Mouse (Mus musculus) adrenal gland, postnatal 14 days (tissue): ENCODE measurements around the gene Cacna1a. TPM values are rescaled to one million over a fixed set of nuclear protein-coding genes. Genes with fewer than 3 reads are reported as not detected.
"Not testable (repeated sequence)": the region's sequence is repeated elsewhere in the genome, so short reads cannot be mapped to it uniquely, and the experiment has no call there.

Experiments
- DNase-seq: peaks from one replicate; pipeline ENCODE4 v3.0.0; 2021; ENCODE audit warnings: mixed read lengths
- total RNA-seq: library from RNA; stranded (reverse); gene quantifications from 2 replicates; pipeline ENCODE4 v1.2.3, GENCODE M21; 2021

Gene Cacna1a
- total RNA-seq, 1 experiment from 2014 or later: 4.5 TPM

DNA sequence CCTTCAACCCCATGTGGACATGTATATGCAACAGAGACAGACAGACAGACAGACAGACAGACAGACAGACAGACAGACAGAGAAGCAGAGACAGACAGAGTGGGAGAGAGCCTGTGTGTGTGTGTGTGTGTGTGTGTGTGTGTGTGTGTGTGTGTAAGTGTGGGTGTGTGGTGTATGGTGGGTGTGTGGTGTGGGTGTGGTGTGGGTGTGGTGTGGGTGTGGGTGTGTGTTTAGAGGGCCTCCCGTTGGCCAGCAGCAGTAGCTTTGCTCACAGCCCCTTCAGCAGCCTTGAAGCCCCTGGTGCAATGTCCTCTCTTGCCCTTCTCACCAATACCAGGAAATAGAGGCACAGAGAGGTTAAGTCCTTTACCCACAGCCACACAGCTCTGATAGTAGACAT is 204.9 kb downstream of the Cacna1a start:
- DNase-seq: no peak

DNA sequence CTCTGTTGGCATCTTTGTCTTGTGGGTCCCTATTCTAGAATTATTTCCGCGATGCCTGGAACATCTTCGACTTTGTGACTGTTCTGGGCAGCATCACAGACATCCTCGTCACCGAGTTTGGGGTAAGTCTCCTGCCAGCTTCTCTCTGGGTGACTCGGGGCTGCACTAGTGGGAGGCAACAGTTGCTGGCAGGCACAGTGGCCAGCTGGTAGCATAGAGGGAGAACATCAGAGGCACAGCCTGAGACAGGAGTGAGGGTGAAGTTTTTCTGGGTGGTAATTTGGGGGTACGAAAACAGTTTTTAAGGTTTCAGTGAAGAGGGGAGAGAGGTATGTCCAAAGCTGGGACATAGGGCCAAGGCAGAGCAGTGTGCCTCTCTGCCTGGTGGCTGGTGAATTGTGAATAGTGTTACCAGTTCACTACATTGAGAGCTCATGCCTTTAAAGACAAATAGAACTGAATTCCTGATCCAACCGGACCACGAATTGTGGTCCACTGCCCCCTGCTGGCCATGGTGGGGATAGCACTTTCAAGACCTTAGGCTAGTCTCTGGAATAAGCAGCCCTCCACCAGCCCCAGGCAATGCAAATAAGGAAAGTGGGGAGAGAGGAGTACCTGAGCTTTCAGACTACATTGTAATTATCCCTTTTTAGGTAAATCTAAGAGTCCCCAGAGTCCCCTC is 206.0 kb downstream of the Cacna1a start:
- peak; percentile 89 for DNase-seq

DNA sequence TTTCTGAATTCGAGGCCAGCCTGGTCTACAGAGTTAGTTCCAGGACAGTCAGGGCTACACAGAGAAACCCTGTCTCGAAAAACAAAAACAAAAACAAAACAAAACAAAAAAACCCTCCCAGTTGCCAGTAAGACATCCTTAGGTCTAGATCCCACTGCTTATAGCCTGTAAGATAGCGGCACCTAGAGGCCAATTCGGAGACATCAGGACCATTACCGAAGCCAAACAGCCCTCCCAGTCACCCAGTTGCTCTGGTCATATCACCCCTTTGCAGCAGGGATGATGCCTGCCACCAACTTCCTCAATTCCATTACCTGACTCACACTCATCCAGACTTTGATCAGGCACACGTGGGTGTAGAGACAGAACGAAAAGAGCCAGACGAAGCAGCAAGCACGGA is 207.4 kb downstream of the Cacna1a start:
- peak; percentile 71 for DNase-seq

DNA sequence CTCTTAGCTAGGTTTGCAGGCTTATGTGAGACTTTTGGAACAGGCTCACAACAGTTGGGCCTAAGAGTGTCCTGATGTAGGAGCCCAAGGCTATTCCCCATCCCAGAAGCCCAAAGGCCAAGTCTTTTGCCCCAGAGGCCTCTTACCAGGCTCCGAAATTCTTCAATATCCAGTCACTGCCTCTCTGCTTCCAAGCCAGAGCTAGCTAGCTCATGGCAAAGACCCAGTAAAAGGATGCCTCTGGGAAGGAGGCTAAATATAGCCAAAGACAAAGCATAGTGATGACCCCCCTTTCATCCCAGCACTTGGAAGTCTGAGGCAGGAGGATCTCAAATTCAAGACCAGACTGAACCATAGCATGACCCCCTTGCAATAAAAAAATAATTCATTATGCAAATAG is 211.2 kb downstream of the Cacna1a start:
- no peak for DNase-seq

DNA sequence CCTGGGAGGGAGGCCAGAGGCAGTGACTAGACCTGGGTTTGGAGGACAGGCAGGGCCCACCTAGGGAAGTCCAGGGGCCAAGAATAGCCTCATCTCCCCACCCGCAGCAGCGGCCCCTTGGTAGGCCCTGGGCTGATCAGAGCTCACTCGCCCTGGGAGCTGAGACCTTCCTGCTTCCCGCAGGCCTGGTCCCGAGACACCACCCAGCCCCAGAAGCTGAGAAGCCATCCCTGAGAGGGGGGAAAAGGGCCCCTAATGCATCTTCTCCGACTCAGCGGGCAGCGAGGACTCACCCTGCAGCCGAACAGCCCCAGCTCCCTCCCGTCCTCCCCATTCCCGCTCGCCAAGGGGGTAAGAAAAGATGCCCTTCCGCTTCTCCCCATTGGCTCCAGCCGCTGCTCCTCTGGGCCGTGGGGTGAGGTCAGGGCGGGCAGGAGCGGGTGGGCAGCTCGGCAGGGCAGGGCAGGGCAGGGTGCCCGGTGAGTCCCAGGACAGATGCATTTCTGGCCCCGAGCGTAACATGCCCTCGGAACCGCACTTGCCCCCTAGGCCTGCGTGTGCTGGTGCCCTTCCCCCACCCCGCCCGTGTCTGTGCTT is 212.2 kb downstream of the Cacna1a start:
- DNase-seq: no peak

DNA sequence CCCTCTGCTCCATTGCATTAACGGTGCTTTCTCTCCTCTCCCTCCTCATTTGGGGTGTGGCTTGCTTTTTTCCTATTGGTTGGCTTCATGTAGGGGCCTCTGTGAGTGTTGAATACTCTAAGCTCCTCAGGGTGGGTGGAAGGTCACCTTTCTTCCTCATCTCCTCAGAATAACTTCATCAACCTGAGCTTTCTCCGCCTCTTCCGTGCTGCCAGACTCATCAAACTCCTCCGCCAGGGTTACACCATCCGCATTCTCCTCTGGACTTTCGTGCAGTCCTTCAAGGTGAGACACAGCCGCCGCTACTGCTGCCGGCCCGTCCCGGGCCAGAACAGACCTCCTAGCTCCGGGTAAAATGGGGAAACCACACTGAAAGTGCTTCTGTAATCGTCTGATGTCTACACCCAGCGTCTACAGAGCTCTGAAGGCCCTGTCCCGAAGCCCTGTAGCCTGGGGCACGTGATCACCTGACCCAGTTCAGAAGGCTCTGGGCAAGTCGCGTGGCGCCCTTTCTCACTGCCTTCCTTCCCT is 213.0 kb downstream of the Cacna1a start:
- no peak for DNase-seq

DNA sequence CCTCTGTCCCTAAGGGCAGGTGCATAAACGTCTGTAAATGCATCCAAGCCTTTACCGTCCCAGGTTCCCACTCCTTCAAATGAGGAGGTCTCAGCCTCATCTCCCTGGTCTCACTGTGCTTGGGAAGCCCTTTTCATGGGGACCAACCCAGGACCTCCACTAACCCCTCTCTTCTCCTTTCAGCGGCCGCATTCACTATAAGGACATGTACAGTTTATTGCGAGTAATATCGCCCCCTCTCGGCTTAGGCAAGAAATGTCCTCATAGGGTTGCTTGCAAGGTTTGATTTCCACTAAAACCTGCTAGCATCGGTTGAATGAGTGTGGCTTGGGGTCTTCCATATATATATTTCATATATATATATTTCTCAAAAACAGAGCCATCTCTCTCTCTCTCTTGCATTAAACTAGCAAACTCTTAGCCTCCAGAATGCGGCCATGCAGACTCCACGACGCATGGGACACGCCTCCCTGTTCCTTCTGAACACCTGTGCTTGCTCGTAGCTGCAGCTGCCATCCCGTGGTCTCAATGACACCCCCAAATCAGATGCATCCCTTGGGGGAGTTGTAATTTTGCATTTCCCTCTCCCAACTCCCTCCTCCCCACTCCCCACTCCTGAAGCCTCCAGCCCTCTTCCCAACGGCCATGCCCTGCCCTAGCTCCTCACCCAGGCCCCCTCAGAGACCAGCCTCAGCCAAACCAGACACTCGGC is 226.4 kb downstream of the Cacna1a start:
- DNase-seq: no peak

DNA sequence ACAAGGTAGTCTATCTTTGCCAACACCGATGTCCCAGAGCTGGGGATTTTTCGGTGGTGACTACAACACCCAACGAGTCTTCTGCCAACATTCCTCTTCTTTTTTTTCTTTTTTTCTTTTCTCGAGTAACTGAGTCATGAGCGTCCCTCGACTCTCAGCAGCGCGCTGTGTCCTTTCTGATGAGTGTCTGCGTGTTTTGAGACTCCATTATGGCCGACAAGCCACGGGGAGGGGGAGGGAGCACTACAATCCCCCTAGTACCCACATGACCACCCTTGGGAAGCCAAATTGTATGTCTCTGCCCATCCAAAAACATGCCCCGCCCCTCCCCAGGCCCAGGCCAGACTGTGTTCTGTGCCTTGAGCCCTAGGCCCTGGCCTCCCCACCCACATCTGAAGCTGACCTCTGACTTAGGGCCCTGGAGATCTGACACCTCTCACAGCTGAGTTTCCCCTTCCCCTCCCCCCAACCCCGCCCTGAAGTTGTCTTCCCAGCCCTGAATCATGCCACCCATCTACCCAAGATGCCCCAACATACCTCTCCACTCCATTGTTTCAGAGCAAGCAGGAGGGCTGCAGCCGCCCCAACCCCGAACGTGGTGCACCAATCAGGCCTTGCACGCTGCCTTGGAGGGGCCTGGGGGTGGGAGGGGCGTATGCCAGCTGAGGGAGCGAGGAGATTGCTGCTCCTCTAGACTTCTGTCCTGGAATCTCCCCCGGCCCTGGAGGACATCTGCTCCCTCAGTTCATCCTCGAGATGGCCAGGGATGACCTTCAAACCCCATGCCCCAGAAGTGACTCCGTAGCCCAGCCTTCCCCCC is 227.6 kb downstream of the Cacna1a start:
- no peak for DNase-seq

DNA sequence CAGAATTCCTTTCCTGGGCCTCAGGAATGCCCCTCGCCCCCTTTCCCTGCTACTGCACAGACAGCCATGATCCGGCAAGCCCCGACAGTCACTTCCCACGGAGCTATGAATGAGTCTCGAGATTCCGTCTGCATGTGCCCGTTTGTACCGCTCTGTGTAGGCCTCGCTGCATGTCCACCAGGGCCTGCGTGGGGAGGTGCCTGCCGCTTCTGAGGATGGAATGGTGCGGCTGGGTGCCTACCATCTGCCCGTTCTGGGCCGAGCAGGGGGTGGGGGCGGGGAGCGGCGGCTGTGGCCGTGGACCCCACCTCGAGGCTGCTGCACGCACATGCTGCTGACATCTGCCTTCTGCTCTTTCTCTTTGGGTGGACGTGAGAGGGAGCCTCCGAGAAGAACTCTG is 228.8 kb downstream of the Cacna1a start:
- DNase-seq: no peak

DNA sequence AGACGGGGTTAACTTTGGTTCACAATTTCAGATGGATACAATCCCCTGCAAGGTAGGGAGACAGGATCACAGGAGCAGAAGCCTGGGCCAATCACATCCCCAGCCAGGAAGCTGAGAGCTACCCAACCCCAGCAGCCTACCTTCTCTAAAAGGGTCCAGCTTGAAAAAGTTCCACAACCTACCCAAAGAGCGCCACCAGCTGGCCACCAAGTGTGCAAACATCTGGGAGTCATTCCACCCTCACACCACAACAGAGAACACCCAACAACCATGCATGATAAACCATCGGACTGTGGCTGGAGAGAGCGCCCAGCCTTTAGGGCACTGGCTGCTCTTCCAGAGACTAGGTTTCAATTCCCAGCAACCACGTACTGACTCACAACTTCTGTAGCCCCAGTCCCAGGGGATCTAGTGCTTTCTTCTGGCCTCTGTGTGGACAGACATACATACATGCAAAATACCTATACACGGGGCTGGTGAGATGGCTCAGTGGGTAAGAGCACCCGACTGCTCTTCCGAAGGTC is 232.9 kb downstream of the Cacna1a start:
- no peak for DNase-seq

DNA sequence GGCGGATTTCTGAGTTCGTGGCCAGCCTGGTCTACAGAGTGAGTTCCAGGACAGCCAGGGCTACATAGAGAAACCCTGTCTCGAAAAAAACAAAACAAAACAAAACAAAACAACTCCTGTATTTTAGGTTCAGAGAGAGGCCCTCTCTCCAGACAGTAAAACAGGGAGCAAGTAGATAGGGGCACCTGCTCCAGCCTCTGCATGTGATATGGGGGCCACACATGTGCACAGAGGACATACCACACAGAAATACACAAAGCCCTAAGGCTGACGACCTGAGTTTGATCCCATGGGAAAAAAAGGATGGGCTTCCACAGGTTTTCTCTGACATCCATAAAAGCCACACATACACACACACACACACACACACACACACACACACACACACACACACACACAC is 235.2 kb downstream of the Cacna1a start:
- DNase-seq: not testable (repeated sequence)

DNA sequence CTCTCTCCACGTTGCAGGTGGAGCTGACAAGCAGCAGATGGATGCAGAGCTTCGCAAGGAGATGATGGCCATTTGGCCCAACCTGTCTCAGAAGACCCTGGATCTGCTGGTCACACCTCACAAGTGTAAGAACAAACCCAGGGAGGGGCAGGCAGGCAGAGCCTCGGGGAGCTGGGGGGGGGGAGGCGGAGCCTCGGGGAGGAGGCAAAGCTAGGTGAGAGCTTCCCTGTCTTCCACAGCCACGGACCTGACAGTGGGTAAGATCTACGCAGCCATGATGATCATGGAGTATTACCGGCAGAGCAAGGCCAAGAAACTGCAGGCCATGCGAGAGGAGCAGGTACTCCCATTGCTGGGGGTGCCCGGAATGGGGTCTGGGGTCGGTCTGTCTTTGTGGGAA is 241.3 kb downstream of the Cacna1a start:
- DNase-seq: no peak

DNA sequence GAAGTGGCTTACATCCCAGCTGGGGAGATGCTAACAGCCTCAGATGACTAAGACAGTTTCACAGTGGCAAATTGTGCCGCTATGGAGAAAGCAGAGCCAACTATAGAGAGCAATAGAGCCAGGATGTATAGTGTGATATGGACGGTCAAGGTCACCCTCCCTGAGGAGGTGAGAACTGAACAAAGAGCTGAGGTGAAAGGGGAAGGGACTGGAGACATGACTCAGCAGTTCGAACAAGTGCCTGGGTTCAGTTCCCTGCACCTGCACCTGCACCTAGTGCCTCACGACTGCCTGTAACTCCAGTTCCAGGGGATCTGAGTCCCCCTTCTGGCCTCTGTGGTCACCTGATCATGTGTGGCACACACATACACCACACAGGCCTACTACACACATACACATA is 241.9 kb downstream of the Cacna1a start:
- DNase-seq: no peak

DNA sequence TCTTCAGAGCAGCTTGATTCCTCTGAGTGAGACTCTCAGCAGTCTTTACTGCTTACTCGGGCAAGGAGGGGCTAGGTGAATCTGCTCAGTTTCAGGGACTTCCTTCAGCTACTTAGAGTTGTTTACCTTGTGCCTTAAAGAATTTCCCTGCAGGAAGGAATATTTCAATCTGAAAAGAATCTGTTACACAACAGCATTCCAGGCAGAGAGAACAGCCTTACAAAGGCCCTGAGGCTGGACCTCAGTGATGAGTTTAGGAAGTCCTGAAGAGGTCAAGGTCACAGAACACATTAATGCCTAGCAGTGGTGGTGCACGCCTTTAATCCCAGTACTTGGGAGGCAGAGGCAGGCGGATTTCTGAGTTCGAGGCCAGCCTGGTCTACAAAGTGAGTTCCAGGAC is 243.6 kb downstream of the Cacna1a start:
- no peak for DNase-seq

DNA sequence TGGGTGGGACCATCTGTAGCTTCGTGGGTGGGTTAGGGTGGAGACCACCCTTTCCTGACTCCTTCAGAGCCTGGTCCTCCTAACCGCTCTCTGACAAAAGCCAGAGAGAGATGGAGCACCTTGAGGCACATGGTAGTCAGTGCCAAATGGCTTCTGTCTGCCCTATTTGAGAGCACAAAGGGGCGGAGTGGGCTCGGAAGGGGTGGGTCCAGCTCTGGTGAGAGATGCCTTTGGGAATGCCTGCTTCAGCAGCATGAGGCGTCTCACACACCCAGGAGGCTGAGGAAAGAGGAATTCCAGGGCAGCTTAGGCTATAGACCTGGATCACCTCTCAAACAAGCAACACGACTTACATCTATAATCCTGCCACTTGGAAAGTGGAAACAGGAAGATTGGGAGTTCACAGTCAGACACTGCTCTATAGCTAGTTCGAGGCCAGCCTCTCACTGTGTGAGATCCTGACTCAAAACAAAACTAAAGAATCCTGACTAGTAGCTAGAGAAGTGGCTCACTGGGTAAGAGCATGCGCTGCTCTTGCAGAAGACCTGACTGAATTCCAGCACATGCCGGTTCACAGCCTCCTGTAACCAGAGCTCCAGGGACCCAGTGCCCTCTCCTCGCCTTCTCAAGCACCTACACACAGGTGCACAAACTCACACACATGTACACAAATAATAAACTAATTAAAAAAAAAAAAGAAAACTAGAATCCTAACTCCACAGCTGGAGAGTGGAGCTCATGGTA is 245.8 kb downstream of the Cacna1a start:
- no peak for DNase-seq

DNA sequence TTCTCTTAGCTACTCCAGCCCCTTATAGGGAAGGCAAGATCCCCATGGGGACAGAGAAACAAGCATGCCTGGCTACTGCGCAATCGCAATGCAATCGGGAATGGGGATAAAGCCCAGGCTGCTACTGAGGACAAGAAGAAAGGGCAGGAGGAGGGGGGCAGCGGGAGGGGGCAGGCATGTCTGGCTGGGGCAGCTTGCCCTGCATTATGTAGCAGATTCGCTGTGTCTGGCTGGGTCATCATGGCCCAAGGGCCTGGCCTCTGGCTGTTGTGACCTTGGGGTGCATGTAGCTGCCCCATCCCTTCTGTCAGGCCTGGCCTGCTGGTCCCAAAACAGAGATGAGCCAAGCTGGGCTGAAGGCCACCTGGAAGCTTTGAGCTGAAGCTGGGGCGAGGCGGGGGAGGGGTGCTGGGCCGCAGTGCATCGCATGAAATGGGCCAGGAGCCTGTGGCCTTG is 246.6 kb downstream of the Cacna1a start:
- DNase-seq: peak; percentile 90

DNA sequence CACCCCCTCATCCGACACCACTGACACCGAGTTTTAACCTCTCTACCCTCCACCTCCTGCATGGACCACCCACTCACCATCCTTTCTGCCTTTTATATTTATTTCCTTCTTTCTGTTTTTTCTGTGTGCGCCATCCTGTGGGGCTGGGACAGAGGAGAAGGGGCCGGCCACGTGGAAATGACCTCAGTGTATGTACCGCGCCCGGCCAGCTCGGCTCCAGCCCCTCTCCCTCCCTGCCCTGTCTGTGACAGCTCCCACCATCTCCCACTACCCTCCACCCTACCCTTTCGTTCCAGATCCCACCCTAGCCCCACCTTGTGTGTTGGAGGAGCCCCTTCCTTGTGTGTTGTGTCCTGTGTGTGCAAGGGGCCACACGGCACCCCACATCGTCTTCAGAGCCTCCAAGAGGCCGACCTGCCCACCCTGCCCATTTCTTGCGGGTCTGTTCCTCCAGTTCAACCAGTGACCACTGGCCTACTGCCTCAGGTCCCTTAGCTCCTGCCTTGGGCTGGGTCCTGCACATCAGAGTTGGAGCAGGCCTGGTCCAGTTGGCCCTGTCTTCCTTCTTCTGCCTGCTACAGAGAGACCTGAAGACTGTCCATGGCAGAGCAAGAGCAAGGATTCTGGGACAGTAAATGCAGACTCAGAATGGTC is 247.3 kb downstream of the Cacna1a start:
- DNase-seq: no peak

DNA sequence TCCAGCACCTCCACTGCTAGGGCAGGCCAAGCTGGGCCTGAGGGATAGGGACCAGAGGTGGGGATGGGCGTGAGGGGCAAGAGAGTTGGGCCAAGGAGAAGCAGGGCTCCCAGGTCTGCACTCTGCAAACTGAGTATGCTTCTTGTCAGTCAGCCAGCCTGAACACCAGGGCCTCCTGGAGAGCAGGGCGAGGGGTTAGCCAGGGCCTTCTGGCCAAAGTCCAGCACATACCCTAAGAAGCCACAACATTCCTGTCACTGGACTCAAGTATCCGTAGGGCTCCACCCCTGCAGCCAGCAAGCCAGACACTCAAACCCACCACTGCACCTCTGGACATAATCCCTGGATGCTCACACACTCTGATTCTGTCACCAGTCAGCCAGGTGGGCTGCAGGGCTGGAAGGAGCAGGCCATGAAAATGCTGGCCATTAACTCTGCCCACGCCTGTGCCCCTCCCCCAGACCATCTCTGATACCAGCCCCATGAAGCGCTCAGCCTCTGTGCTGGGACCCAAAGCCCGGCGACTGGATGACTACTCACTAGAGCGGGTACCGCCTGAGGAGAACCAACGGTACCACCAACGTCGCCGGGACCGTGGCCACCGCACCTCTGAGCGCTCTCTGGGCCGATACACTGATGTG is 247.9 kb downstream of the Cacna1a start:
- no peak for DNase-seq

DNA sequence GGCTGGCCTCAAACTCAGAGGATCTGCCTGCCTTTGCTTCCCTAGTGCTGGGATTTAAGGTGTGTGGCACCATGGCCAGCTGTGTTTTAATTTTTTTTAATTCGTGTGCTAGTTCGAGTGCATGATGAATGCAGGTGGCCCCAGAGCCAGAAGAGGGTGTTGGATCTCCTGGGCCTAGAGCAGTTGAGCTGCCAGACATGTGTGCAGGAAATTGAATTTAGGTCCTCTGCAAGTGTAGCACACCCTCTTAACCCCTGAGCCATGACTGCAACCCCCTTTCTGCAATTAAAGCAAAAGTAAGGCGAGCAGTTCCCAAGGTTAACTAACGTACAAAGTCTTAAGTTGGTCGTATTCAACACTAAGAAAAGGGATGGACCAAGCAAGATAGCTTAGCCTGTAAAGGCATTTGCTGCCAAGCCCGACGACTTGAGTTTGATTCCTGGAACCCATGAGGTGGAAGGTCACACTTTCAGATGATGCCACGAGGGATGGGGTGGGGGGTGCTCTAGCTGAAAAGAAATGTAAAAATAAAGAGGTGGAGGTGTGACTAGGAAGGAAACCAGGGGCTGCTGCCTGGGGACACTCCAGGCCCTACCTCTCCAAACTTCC is 249.8 kb downstream of the Cacna1a start:
- no peak for DNase-seq
